Mouse (Mus musculus): ENCODE data around the gene Cdcp1.

The Cdcp1 gene

DNA sequence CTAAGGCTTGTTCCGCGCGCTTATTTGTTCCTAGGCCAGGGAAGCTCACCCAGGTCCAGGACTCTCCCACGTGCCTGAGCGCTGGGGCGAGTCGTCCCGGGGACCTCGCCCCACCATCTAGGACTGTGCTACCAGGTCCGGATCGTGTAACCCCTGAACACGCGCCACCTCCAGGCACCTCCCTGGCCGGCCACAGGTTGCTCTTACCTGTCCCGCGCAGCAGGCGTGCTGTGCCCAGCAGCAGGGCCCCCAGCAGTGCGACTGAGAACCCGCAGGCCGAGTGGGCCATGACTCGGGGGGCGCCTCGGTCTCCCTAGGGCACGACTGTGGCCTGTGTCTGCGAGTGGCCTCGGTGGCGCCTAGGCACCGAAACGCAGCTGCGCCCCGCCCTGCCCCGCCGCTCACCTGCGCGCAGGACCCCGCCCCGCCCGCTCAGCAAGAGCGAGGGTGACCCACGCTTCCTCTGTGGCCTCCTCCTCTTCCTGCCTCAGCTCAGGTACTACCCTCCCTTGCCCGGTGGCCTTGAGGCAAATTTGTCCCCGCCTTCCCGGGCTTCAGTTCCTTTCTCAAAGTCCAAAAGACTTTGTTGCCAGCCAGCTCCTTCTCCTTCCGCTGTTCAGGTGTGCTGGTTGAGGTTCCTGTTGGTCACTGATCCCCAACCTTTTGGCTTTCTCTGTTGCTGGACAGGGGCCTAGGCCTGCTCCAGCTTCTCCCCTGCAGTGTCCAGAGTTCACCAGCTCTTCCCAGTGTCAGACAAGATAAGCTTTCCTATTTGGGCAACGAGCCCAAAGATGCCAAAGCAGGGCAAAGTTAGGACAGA is at the start of gene Cdcp1:
Cdcp1 (minus strand) TSS at position 418 of the 820 bp plus-strand sequence.
- no peak for DNase-seq (ENCODE audit: extremely low spot score)

DNA sequence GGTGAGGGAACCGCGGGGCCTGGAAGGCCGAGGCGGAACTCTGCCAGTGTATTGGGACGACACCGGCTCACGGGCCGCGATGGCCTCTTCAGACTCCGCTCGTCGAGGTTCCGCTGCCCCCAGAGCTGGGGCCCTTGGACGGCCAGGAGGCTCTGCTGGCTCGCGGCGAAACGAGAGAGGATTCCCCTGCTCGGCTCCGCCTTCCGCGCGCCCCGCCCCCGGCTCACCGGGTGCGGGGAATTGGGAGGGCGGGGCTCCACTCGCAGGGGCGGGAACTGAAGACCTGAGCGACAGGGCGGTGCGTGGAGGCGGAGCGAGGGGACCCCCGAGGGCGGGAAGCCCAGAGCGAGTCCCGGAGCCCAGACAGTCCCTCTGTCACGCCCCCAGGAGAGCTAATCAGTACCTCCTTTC is 44.8 kb upstream of the Cdcp1 start, which contains the start of gene Tmem158:
Tmem158 (minus strand) TSS at position 154 of the 411 bp plus-strand sequence.
- DNase-seq (ENCODE audit: extremely low spot score), result peak; percentile 94

DNA sequence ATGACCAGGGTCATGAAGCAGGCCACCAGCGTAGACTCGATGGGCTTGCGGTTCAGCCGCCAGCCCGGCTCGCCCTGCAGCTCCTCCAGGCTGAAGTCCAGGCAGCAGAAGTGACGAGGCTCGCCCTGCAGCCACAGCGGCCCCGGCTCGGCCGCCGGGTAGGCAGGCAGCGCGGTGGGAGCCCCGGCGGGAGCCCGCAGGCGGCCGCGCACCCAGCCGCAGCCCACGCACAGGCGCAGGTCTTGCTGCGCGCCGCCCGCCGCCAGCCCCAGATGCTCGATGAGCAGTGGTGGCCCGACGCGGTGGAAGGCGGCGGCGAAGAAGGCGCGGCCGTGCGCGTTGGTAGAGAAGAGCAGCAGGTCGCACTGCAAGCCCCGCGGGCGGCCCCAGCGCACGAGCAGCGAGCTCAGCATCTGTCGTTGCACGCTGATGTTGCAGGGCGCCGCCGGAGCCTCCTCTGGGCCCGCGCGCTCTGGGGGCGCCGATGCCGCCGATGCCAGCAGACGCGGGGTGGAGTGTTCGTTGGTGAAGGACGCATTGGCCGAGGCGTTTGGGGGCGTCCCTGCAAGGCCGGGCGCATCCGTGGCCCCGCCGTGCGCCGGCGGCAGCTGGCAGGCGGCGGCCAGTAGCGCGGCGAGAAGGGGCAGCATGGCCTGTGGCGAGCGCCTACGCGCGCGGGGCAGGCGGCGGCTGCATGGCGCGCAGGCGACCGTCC is 44.2 kb upstream of the Cdcp1 start:
- DNase-seq (ENCODE audit: extremely low spot score), result no peak

DNA sequence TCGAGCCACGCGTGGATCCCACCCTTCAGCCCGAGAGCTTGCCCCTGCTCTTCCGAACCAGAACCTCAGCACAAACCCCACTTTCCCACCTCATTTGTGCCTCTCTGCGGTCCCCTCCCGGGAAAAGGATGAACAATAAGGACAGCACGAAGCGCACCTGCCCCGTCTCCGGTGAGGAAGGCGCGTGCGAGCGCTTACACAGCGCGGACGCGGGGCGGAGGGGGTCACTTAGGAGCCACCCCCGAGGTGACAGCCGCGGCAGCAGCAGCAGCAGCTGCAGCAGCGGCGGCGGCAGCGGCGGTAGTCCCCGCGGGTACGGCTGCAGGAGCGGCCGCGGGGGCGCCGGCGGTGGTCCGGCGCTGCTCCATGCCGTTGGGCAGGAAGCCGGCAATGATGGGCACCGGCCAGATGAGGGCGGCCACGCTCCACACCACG is 43.6 kb upstream of the Cdcp1 start:
- DNase-seq (ENCODE audit: extremely low spot score), result peak; percentile 89

DNA sequence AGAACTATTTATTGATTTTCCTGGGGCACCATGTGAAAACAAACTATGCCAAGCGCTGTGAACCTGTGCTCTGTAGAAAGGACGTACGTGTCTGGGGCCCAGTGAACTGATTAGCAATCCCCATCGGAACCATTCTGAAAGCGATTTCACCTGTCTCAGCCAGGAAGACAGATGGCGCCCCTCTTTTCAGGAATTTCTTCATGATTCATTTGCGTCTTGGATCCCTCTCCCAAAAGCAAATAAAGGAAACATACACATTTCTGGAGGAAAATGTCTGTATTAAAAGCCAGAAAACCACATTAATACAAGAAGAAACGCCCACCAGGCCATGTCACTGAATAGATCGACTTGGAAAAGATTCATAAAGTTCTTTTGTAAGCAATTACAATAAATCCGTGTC is 43.0 kb upstream of the Cdcp1 start:
- no peak for DNase-seq (ENCODE audit: extremely low spot score)

DNA sequence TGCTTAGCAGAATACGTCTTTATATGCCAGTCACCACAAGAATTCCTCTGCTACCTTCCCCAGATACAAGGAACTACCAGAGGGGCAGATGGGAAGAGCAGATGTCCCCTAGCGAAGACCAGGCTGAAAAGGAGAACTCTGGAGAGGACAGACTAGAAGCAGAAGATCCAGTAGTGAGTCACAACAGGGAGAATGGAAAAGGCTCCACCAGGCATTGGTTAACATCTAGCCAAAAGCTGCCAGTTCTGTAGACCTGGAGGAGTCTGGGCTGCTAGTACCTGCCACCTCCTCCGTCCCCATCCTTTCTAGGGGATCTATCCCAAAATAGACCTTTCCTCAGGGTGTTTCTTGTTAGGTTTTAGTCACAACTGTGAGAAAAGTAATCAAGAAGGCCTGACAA is 39.9 kb upstream of the Cdcp1 start:
- no peak for DNase-seq (ENCODE audit: extremely low spot score)

DNA sequence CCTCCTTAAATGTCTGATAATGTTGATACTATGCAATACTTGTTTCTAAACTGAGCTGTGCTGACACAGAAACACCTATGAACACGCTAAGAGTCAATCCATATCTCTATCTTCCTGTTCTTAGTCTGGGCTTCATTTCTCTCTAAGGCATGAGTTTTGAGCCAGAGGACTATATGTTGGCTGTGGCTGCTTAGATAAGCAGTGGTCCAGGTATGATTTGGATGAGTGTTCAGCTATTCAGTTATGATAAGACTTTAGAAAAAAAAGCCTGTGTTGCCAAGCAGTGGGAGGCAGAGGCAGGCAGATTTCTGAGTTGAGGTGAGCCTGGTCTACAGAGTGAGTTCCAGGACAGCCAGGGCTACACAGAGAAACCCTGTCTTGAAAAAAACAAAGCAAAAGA is 32.2 kb upstream of the Cdcp1 start:
- no peak for DNase-seq (ENCODE audit: extremely low spot score)

DNA sequence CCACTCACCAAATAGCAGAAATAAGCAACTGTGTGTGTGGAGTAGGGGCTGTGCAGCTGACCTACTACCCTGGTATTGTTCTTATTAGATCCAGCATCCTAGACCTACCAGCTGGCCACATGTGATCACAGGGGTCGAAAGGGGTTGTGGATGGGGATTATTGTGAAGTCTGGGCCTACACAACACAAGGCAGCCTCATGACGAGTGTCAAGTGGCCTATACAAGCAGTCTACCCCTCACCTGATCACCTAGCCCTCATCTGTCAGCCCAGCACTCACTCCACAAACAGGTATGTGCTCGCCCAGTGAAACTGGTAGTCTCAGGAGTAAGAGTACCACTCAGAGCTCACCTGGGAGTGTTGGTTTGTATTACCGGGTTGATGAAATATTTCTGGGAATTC is 29.3 kb upstream of the Cdcp1 start:
- DNase-seq (ENCODE audit: extremely low spot score), result no peak

DNA sequence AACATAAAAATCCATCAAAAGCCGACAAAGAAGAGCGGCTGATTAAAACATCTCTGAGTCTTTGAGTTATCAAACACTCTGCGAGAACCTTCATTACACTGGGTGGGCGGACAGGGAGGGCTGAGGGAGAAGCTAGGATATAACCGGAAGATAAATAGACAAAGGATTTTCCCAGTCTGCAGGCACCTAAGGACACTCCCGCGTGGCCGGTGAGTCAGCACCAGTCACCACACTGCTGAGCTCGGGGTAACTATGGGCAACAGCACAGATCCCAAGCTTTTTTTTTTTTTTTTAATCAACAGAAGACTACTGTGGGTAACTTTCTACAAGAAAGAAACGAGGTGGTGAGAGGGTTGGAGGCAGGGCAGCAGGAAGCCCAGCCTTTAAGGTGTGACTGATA is 28.1 kb upstream of the Cdcp1 start:
- no peak for DNase-seq (ENCODE audit: extremely low spot score)

DNA sequence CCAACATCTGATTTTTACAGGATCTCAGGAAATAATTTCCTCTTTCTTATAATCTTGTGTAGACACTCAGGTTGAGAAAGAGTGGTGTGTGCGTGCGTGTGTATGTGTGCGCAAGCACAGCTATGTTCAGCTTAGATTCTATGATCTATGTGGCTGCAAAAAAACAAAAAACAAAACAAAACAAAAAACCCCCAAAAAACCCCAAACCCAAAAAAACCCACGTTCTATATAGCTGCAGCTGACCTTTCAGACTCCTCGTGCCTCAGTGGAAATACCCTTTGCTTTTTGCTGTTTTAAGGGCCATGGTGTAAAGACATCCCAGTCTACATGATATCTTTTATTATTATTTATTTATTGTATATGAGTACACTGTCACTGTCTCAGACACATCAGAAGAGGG is 25.4 kb upstream of the Cdcp1 start:
- DNase-seq (ENCODE audit: extremely low spot score), result no peak

DNA sequence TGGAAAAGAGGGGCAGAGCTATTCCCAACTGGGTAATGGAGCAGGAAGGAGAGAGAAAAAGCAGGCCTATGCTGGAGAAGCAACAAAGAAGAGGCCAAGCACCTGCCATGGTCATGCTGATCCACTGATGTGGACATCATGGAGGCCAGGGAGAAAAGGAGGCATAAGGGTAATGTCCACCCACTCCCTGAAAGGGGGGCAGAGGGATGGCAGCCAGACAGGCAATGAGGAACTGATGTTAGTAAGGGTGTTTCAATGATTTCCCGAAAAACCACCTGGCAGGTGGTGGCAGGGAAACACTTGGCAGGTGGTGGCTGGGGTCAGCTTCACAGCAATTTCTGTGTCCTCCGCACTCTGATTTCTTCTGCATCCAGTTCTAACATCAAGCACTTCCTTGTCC is 24.9 kb upstream of the Cdcp1 start:
- no peak for DNase-seq (ENCODE audit: extremely low spot score)

DNA sequence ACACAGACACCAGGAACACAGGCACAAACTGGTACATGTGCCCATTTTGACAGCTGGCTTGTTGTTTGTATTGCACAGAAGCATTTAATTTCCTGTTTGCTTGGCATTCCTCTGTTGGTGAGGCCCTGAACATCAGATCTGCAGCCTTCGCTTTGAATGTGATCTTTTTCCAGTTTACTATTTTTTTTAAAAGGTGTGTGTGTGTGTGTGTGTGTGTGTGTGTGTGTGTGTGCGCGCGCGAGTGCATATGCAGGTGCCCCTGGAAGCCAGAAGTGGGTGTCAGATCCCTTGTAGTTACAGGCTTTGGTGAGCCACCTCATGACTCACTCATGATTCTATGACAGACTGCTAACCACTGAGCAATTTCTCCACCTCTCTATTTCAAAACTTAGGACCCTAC is 24.4 kb upstream of the Cdcp1 start:
- no peak for DNase-seq (ENCODE audit: extremely low spot score)

DNA sequence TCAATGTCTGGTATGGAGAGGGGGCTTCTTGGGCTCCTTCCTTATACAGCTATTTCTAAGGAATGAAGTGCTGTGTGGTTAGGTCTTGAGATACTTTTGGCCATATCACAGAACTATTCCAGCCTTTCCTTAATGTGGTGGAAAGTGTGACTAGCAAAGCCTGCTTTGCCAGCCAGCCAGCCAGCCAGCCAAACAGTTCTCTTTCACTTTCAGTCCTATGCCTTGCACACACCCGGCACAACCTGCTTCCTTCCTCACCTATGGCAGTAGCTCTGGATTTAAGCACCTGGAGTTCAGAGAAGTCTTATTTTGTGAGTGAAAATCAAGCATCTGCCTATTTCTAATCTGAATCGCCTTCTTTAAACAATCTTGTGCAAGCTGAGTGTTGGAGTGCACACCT is 23.8 kb upstream of the Cdcp1 start:
- no peak for DNase-seq (ENCODE audit: extremely low spot score)

DNA sequence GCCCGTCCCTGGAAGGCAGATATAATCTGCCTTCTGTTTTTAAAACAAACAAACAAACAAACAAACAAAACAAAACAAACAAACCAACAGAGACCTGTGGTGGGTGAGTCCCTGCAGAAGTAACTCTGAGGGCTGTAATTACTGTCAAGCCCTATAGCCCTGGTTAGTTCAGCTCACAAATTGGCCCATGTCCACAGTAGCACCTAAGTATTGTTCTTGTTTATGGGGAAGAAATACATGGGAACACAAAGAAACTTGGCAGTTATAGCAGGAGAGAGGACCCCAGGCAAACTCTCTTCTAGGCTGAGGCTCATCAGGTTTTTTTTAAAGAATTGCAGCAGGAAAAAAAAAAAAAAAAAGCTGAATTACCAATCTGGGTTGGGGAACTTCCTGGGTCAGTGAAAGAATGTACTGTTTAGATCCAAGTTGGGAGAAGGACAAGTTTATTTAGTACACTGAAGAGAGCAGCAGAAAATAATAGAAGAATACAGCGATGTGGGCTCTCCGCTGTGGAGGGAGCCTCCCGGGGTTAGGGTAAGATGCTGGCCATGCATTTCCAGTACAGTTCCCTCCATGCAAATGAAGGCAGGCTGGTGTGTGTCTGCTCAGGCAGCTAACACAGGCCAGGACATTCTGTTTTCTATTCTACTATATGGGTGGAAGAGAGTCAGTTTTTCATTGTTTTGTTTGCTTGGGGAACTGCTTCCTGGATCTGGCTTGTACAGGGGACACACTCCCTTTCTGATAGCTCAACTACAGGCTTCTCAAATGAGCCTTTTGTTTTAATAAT is 22.6 kb upstream of the Cdcp1 start:
- no peak for DNase-seq (ENCODE audit: extremely low spot score)

DNA sequence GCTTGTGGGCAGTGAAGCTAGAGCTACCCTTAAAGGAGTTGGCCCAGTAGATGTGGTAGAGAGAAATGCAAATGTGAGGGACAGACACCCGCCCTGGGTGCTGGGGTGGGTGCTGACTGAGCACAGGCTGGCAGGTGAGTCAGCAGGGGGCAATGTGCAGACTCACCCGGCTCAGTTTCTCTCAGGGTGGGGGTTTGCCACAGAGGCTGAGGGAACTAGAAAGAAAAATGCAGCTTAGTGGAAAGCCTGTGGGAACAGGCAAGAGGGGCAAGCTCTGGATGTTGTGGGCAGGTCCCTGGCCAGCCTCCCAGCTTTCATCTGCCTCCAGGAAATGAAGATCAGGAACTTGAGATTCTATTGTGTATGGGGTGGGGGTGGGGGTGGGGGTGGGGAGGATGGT is 21.9 kb upstream of the Cdcp1 start:
- DNase-seq (ENCODE audit: extremely low spot score), result no peak

DNA sequence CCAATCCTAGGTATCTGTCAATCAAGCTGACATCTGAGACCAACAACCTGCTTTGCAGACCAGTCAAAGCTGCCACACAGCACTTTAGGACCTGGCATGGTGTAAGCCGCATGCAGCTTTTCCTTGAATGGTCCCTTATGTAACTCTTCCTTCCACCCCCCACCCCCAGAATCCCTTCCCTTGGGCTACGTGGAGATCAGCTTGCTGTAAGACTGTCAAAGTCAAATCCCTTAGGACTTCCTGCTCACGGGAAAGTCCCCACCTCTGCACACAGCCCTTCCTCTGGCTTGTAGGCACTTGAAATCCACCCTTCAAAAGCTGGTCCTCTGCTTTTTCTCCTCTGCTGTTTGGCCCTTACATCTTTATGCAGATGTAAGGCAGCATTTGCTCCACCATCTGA is 19.8 kb upstream of the Cdcp1 start:
- no peak for DNase-seq (ENCODE audit: extremely low spot score)

DNA sequence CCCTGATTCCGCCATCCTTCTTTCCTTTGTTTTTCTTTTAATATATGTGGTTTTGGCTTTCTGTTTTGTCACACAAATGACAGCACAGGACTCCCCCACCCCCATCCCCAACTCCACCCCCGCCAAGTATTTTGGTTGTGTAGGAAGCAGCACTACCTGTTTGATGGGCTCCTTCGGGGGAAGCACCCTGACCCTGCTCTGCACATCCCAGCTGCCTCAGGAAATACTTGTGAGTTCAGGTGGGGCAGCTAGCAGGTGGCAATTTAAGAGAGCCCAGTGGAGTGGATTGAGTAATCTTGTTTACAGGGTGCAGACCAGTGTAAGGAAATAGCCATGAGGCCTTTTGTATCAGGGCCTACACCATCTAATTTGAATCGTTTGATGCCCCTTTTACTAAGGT is 14.0 kb upstream of the Cdcp1 start:
- DNase-seq (ENCODE audit: extremely low spot score), result no peak

DNA sequence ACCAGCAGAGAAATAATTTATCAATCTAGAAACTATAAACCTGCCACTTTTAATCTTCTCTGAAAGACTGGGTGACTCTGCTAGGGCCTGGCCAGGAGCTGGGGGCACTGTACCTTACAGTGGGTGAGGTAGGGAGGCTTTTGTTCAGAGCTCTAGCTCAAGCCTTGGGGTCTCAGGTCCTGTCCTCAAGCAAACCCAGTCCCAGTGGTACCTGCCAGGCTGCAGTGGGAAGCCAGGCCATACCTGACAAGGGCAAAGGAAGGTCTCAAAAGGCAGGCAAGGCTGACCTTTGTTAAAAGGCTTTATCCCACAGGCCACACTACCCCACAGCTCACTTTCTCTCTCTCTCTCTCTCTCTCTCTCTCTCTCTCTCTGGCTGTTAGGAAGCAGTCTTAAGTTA is 12.8 kb upstream of the Cdcp1 start:
- DNase-seq (ENCODE audit: extremely low spot score), result no peak

DNA sequence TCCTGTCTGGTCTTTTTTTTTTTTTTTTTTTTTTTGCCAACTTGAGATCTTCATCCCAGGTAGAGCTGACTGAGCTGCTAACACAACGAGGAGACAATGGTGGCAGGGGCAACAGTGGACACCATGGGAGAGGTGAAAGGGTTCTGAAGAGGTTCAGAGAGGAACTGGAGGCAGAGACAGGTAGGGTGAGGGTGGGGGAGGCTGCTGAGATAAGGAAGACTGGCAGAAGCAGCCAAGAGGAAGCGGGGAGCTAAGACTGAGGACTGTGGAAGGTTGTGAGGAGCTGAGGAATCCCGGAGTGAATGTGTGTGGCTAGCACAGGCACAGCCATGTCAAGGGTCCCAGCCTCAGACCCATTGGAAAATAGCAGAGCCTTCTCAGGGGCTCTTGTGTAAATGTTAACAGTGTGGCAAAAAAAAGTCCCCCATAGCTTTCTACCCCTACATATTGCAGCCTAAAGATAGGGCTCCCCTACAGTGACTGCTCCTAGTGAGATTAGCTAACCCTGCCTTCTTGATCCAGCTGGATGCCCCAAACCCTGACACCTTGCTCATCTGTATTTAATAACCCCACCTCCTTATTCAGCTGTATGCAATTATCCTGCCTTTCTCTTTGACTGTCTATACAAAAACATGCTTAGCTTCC is 11.4 kb upstream of the Cdcp1 start:
- DNase-seq (ENCODE audit: extremely low spot score), result no peak

DNA sequence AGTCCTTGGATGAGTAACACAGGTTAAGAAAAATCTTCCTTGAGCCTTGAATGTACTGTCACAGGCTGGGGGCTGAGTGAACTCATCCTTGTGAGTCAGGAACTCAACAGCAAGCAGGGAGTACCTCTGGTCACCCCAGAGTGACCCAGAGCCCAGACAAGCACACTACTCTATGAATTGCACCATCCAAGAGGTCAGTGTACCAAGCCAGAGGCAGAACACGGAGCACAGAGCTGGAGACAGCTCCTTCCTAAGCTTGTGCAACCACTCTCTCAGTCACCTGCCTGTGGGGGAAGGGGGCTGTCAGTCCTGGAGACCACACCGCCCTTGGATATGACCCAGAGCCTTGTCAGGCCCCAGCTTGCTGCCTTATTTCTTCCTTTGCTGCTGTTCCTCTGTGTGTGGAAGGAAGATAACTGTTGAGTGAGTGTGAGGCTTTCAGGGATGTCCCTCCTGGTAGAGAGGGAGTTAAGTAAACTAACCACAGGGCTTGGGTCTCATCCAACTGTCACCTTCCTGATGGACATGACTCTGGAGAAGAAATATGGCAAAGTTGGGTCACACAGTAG is 9.1 kb upstream of the Cdcp1 start:
- no peak for DNase-seq (ENCODE audit: extremely low spot score)

DNA sequence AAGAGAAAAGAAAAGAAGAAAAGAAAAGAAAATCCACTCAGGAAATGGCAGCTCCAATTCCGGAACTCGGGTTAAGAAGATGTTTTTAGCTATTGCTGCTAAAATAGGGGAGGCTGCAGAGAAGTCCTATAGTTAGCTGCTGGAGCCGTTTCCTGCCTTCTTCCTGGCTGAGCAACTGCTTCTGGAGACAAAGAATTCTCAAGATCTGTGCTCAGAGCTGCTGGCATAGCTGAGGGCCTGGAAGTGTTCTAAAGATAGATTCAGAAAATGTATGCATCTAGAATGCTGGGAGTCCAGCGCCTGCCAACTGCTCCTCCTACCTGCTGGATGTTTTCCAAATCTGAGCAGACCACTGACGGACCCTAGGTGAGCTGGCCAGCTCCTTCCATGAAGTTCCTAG is 4.0 kb upstream of the Cdcp1 start:
- no peak for DNase-seq (ENCODE audit: extremely low spot score)

DNA sequence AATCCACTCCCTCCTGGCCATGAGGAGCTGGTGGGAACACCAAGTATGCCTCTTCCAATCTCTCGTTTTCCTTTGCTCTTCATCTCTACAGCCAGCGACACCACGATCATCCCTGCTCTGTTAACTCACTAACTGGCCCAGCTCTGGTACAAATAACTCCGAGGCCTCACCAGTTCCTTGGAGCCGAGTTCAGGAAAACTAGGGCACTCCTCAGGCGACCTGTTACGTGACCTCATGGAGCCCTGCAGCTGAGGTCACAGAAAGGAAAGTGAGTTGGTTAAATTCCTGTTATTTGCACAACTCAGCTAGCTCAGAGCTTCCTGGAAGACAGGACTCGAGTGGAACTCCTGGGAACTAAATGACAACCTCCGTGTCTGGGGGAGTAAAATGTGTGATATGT is 2.5 kb downstream of the Cdcp1 start:
- no peak for DNase-seq (ENCODE audit: extremely low spot score)
